Mouse (Mus musculus) WW6 (cell line): ENCODE data around the gene Rbfox1.

Source experiments
- DNase-seq: peaks from one replicate; pipeline ENCODE4 v3.0.0-alpha.2; 2013; ENCODE audit warnings: low read depth, low spot score

Rbfox1 gene

DNA sequence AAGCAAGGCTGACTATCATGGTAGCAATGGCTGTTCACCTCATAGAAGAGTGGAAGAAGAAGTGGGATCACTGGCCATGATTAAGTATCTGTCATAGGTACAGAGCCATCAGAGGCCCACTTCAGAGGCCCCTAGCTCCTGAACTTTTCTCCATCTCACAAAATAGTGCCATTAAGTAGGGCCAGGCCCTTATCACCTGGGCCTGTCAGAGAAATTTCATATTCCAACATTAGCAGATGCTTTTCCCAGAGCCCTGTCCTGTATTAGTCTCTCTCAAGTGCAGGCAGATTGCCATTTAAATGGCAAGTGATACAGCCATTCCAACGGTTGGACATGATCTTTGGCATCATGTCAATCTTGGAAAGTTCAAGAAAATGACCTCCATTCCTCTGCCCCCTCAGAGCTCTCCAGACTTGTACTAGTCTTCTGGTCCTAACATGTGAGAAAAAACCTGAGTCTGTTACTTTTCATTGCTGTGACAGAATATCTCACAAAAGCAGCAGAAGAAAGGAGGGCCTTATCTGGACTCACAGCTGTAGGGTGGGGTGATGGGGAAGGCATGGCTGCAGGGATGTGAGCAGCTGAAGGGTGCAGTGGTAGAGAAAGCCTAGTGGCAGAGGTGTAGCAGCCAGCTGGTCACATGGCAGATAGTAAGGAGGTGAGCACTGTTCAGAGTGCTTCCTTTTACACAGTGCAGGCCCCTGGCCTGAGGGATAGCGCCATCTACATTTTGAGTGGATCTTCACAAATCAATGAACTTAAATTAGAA is 210.6 kb downstream of the Rbfox1 start:
- no peak for DNase-seq

DNA sequence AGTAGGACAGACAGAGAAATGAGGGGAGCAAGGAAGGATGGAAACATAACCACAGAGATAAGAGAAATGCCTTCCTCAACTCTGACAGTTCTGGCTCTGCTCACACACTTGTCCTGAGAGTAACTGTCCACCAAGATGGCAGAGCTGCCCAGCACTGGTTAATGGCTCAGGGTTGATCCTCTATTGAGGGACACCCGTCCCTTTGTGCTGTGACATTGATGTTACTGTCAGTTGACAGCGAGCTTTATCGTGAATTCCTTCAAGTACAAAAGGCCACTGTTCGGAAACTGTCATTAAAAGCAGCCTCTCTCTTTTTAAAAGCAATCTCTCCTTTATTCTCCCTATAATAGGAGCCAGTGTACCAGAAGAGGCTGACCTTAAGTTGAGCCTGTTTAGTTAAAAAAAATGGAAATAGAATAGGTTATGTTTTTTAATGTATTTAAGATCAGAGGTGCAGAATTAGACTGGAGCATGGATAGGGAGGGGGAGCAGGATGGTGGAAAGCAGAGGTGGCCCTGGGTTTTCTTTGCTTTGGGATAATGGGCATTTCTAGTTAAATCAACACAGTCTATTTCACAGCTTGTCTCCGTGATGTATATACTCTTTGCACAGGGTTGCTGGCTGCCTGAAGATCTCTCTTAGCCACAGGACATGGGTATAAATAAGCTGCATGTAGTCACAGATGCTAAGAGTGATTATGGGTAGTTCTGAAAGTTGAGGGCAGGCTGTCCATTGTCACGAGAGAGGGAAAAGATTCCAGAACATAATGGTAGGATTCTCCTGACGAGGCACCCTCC is 212.3 kb downstream of the Rbfox1 start:
- no peak for DNase-seq

DNA sequence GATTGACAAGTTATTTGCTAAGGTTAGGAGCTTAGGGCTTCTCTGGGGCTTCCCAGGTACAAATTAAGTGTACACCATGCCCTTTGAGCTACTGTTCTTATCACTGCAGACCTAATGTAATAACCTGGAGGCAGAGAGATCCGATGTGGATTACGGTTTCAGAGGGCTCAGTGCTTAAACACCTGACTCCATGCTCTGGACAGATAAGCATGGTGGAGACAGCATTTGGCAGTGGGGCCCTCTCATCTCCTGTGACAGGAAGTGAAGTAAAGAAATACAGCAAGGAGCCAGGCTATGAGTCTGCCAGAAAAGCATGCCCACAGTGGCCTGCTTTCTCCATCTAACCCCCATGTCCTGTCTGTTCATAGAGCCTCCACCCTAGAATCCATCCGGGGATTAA is 213.0 kb downstream of the Rbfox1 start:
- DNase-seq, result no peak

DNA sequence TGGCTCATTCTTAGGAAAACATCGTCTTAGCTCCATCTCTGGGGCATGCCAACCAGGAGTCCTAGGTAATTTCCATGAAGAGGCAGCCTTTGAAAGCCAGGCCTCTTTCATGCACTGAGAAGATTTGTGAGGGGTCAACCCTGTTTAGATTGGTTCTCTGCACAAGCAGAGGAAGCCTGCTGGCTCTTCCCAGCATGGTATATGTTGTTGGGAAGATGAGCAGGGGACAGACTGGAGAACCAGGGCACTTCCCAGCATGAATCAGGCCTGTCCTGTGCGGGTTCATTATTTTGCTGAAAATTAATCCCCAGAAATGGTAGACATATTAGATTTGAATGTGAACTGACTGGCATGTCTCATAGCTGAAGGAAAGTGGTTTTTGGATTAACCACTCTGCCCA is 214.4 kb downstream of the Rbfox1 start:
- no peak for DNase-seq

DNA sequence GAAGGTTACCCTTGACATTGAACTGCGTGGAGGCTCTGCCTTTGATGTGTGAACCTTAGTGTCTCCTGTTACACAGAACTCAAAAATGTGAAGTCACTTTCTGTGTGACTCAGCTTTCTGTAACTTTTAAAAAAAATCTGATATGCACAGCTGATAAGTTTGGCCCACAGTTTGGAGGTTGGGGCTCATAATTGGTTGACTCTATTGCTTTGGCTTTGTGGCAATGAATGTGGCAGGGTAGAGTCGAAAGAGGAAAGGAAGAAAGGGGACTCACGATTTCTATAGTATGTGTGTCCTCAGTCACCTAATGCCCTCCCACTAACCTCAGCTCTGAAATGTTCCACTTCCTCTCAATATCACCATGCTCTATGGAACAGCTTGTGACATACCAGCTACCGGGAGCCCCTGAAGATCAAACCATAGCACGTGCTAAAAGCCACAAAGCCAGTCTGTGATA is 215.3 kb downstream of the Rbfox1 start:
- DNase-seq, result no peak

DNA sequence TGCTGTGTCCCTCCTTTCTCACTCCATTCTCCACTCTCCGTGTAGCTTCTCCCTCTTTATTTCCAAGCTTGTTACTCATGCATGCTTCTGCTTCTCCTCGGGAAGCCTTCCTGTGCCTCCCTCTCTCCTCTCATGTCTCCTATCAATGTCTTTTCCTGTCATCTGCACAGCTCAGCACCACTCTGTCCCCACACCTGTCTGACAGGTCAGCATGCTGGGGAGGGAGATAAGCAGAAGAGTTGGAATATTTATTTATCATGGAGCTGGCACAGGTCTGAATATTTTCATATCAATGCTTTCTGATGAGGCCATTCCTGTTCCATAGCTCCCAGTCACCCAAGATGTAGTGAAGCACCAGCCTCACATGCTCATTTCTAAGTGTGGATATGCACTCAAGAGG is 218.6 kb downstream of the Rbfox1 start:
- DNase-seq, result no peak

DNA sequence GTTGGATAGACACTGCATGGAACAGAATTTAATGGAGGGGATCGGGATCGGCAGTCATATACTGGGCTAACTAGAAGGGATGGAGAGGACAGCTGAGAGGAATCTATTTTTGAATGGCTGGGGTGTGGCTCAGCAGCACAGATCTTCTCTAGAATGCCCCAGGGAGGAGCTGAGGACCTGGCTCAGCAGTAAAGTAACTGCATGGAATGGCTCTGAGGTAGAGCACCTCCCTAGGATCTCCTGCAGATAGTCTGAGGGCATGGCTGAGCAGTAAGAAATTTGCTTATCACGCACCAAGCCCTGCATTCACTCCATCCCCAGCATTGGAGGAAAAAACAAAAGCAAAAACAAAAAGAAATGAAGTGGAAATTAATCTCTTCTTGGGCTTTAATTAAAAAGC is 225.0 kb downstream of the Rbfox1 start:
- no peak for DNase-seq

DNA sequence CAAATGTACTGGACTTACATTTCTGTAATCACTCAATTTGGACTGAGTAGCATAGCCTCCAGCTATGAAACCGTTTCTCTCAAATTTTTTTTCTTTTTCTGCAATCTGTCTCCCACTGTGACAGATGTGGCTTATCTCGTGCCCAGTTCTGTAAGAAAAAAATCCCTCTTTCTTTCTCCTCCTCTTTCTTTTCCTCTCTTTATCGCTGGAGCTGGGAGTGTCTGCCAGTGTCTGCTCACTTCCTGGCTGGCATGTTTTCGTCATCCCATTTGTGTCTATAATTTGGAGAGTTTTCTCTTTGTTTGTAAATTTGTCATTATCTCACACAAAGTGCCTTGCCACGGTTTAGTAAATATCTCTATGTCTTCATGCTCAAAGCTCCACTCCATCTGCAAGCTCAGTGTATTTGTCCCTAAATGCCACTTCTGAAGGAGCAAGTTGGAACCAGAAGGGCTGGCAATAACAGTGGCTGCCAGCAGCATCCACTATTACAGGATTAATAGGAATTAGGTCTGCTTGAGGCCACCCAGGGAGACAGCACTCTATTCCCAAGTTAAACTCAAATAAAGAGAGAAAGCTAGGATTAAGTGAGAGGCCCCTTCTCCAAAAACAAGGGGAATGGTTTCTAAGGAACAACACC is 228.8 kb downstream of the Rbfox1 start:
- no peak for DNase-seq

DNA sequence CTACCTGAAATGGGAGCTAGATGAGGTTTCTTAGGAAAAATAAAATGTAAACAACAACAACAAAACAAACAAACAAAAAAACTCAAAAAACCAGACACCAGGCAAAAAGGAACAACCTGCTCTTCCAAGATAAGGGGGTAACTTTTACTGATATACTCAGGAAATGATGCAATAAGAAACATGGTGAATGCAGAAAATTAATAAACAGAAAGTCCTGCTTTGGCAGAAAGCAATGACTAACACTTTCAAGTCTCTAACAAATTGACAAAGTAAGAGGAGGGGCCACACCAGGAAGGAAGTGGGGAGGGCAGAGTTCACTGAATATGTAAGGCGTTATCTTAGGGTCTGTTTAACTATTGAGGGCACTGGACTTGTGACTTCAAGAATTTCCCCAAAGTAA is 234.3 kb downstream of the Rbfox1 start:
- no peak for DNase-seq

DNA sequence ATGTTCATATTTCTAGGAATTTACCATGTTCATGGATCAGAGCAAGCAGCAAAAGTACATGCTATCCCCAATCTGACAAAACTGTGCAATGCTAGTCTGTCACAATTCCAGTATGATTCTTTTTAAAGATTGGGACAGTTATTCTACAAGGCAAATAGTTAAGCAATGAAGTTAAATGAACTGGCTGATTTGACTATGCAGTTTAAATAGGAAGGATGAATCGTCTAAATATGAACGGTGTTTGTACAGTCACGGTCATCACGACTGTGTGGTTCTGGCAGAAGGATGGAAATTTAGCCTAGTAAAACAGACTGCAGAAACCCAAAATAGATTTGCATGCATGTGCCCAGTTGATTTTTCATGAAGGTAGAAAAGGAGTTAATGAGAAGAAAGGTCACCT is 236.1 kb downstream of the Rbfox1 start:
- DNase-seq, result no peak

DNA sequence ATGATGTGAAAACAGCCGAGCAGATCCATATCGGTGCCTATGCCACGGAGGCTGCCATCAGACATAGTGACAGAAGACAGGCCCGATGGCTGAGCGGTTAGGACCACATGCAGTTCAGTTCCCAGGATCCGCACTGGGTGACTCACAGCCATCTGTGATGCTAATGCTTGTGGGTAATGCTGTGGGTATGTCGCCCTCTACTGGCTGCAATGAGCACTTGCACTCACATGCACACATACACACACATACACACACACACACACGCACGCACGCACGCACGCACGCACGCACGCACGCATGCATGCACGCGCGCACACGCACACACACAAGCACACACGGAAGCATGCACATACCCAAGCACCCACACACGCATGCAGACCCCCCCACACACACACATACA is 237.7 kb downstream of the Rbfox1 start:
- DNase-seq, result no peak

DNA sequence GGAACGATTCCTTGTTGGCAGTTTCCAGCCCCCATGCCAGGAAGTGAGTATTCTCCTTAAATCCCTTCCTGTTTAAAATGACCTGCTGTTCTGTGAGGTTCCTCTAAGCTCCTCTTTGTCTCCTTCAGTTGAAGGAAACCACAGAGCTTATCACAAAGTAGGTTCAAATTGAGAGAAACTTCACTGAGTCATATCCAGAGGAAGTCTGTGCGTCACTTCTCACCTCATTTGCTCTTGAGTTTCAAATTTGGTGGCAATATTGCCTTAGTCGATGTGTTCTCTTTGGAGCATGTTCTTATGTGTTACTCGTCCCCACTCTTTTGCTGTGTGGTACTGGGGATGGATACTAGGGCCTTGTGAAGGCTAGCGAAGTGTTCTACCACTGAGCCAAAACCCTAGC is 243.2 kb downstream of the Rbfox1 start:
- no peak for DNase-seq

DNA sequence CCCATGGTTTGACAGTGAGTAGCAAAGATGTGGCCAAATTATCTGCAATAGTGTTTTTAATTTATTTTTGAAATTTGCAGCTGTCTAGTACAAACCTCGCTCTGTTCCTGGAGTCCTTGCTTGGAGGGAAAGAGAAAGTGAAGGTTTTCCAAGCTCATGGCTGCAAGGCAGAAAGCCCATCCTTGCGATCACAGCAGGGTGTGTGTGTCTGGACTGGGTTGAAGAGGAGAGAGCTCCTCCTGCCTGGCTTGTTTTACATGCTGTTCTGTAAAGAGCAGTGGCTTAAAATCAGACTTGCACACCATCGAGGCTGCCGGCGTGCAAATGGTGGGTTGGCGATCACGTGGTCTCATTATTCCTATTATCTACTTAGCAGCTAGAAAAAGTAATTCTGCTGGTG is 249.9 kb downstream of the Rbfox1 start:
- no peak for DNase-seq

DNA sequence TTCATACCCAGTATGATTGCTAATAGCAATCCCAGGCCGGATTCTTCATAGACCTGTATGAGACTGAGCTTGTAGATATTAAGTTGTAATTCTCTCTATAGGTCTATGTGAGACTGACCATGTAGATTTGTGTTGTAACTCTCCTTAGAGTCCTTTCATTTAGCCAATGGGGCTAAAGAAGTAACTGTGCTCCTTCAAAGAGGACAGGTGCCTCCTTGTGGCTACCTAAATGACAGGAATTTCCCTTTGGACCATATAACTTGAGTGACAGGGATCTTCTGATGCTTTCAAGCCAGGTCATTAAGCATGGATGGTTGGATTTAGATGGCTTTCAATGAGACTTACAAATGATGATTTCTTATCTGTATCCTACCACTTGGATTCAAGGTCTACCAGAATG is 254.3 kb downstream of the Rbfox1 start:
- DNase-seq, result no peak

DNA sequence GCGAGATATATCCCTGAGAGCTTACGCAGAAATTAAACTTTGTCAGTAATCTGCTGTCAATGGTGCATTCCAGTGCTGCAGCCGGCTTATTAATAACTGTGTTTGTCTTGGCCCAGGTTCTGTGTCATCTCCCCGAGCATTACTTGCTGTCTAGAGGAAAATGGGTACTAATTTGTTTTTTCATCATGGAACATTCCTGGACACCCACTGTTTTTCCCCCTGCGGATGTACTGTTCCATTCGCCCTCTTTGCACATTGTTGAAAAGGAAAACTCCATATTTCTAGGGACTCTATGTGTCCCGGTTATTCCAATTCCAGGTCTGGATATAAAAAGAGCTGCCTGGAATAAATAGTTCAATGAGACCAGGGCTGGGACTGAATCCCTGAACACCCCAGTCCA is 262.8 kb downstream of the Rbfox1 start:
- no peak for DNase-seq

DNA sequence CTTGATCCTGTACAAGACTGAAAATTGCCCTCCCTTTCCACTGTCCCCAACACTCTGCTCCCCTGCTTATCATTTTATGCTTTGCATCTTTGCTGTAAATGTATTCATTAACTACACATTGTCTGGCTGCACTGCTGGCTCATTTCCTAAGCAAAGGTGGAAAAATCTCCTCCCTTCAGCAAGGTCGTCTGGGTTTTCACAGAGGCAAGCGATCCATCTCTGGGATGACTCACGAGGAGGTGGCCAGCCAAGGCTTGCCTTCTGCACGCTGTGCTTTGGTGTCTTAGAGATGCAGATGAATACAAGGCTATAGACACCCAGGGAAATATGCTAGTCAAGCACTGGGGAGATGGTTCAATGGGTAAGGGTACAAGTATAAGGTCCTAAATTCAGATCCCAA is 264.2 kb downstream of the Rbfox1 start:
- DNase-seq, result no peak

DNA sequence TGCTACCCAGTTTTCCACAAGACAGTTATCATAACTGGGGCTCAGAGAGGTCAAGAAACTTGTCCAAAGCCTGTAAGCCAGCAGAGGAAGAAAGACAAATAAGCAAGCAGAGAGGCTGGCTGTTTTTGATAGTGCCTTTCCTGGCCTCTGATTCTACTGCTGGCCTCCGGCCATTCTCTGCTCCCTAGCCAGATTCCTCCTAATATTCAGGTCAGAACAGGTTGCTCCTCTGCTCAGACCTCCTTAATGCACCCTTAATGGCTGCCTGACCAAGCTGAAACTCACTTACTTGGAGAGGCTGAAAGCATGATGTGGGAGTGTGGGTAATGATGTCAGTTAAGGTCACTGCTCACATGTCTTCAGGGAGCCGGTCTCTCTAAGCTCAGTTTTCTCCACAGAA is 270.4 kb downstream of the Rbfox1 start:
- no peak for DNase-seq

DNA sequence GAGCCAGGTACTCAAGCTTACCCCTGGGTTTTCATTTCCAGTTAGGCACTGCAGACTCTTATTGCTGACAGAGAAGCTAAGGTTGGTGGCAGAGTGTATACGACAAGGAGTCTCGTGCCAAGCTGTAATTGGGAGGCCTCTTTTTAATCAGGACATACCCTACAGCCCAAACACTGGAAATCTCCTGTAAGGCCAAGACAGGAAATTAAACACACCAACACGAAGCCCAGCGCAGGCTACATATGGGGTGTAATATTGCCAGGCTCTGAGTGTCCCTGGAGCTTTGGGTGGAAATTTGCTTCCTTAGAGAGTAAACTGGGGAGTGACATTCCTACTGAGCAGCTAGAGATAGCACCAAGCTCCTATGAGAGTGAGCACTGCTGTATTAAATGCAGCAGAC is 279.3 kb downstream of the Rbfox1 start:
- DNase-seq, result no peak

DNA sequence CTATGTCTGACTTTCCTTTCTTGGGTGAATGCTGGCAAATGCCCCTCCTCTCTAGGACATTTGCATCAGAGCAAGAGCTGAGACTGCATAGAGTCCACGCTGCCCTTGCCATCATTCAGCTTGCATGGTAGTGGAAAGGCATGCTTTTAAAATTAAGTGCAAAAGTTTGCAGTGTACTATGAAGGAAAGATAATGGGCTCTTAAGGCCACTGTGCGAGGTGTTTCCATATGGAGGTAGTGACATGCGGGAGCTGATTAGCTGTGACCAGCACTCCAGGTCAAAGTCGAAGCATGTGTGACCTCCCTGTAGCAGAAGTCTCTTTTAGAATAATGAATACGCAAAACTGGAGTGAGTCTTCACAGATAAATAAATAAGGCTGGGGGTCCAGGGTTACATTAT is 284.2 kb downstream of the Rbfox1 start:
- DNase-seq, result no peak

DNA sequence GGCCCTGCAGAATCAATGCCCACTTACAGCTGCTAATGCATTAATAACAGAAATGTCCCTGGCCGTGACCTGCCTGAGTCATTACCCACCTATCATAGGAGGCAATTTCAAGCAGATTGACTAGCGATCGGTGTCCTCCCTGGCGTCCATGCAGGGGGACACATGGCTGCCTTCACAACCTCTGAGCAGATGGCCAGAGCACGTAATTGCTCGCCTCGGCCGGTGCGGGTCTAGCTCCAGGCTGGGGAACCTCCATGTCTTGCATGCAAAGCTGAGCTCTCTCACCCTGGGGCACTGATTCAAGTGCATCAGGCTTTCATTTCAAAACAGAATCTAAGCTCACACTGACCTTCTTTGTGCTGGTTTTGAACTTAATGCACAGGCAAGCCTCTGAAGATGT is 295.7 kb downstream of the Rbfox1 start:
- DNase-seq, result no peak

DNA sequence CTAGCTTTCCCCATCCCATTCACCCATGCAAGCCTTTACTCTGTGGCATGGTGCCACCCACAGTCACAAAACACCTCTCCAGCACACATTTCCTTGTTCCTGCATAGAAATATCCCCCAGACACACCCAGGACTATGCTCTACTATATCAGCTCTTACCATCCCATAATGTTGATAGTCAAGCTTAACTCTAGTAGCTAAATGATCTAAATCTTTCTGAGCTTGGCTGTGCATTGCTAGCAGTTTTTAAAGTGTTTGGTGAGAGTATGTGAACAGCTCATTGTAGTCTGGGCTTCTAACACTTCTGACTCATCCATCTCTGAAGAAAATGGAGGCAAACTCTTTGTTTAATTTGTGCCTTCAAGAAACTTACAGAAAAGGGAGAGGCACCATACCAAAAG is 297.2 kb downstream of the Rbfox1 start:
- no peak for DNase-seq

DNA sequence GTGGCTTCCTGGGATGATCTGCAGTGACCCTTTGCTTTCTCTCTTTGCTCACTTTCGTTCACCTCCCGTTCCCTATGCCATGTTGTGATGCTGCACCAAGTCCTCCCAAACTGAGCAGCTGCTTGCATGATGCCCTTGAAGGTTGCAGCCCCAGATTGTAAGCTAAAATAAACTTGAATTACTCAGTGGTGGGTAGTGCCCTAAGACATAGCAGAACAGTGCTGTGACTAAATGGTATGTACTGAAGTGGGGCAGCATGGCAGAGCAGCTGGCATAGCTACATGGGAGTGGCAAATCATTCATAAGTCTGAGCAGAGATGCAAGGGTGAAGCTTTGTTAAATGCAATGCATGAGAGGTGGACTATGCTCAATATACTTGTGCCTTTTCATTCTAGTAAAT is 307.2 kb downstream of the Rbfox1 start:
- DNase-seq, result no peak

DNA sequence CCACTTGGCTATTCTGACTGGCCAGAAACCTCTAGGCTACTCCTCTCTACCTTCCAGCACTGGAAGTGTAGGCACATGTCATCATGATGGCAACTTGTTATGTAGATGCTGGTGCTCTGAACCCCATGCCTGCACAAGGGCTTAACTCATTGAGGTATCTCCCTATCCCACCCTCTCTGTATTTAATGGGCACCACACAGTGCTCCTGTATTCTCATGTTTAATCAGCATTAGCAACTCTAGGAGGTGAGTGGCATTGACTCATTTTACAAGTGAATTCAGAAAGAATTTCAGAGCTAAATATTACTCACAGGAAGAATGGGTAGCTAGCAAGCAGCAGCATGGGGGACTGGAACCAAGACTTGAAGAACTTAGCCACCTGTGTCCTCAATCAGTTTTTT is 321.3 kb downstream of the Rbfox1 start:
- no peak for DNase-seq
